Mouse (Mus musculus) midbrain, embryonic 10.5 days (tissue): ENCODE data around the gene Inhbb. TPM values are rescaled to one million over a fixed set of nuclear protein-coding genes. Genes with fewer than 3 reads are reported as not detected.

ENCODE experiments used
- DNase-seq: peaks from one replicate; pipeline ENCODE4 v3.0.0-alpha.2; 2017; ENCODE audit warnings: low spot score
- H3K27ac ChIP-seq: fragments of 300-500 bp; sonication (generic); replicated peaks from 2 replicates; pipeline ENCODE4 v1.5.1; 2016; ENCODE audit warnings: mild to moderate bottlenecking
- H3K27me3 ChIP-seq: fragments of 300-500 bp; sonication (generic); 2 replicates; pipeline ENCODE4 v1.6.1; 2016; ENCODE audit warnings: low read depth, mild to moderate bottlenecking; ENCODE audit not compliant: poor library complexity, severe bottlenecking
- H3K36me3 ChIP-seq: fragments of 300-500 bp; sonication (generic); 2 replicates; pipeline ENCODE4 v1.6.1; 2016; ENCODE audit warnings: mild to moderate bottlenecking, moderate library complexity
- H3K4me1 ChIP-seq: fragments of 300-500 bp; sonication (generic); 2 replicates; pipeline ENCODE4 v1.6.1; 2016
- H3K4me3 ChIP-seq: fragments of 300-500 bp; sonication (generic); 2 replicates; pipeline ENCODE4 v1.5.1; 2016; ENCODE audit warnings: mild to moderate bottlenecking, moderate library complexity
- H3K9me3 ChIP-seq: fragments of 300-500 bp; sonication (generic); replicated peaks from 2 replicates; pipeline ENCODE4 v1.6.1; 2016; ENCODE audit warnings: mild to moderate bottlenecking
- WGBS: fragments of 180-500 bp; shearing (Covaris S2); methylation state at CpG from one replicate; pipeline ENCODE4 v1.1.7; 2016; 5-methylcytosine and 5-hydroxymethylcytosine counted together
- polyA plus RNA-seq: library from polyadenylated mRNA; unstranded; fragments of >200 nt; fragmentation: Nextera tagmentation; extraction: Ambion mirVana; gene quantifications from 2 replicates; pipeline ENCODE4 v1.2.1, GENCODE M21; 2016

Gene Inhbb
- polyA plus RNA-seq, 1 experiment from 2014 or later, result 0.25 TPM

DNA sequence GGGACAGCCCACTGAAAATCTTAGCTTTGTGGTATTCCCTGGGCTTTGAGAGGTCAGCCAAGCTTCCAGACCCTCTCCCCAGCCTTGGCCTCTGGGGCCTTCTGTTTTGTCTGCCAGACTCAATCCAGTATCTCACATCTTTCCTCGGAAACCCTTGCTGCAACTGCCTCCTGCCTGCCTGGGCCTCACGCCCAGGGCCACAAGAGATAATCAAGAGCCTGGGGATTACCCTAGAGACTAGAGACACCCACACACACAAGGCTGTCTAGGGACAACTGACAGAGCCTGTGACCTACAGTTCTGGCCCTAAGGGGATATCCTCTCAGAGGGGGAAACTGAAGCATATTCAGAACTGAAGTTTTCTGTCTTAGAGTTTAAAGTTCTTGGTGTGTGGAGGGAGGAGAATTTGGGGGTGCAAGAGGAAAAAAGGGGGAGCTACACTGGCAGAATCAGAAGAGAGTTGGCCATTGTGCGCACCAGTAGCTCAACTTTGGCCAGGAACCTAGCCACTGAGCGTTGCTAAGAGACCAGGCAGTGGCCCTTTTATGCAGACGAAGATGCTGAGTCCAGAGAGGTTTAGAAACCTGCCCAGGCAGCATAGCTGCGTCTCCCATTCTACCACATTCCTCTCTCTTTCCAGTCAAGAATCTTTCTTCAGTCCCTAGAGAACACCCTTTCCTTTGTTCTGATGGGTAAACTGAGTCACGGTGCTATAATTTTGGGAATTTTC lies 32.1 kb downstream of the Inhbb start:
- H3K36me3 ChIP-seq, result no peaks in the 10 kb centered on the region
- WGBS, result 32% methylated on average over 7 of the region's 7 CpGs

DNA sequence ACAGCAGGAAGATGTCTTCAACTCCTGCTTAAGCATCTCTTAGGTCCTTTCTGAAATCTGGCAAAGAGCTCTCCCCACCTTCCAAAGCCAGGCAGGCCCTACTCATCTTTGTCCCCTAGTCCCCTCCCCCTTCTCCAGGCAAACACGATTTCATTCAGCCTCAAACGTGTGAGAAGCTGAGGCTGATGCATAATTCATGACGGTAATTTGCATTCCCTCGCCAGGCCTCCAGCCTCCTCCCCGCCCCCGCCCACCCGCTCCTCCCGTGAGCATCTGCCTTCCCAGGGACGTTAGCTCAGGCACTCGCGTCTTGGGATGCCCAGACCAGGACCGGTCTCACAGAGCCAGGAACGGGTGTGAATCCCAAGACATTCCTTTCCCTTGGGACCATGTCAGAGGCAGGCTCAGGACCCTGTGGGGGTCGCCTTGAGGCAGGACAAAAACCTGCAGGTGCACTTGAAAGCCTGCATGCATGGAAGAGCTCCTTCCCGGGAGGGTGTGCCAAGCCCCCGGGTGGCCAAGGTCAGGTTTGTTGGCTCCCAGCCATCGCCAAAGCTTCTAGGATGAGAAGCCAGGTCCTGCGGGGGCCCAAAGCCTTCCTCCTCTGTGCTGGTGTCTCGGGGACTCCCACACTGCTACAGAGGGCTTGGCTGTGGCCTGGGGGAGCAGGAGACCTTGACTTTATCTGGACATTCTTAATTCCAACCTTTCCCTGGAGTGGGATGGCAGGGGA lies 33.2 kb downstream of the Inhbb start:
- Histone ChIP-seq H3K9me3 (no peaks in the 10 kb centered on the region), H3K36me3 (no peaks in the 10 kb centered on the region), H3K4me1 (peaks cover 30% of the 10 kb centered on the region), H3K4me3 (peak overlapping the region; percentile 42), H3K27ac (peak overlapping the region; percentile 83), H3K27me3 (peaks cover 58% of the 10 kb centered on the region)
- 8% methylated on average over 19 of the region's 19 CpGs for WGBS
- DNase-seq, result peak; percentile 82

More for the DNA sequence above, 32.1 kb downstream of the Inhbb start:
- peak overlapping the region; percentile 83 for H3K27ac ChIP-seq
- H3K9me3 ChIP-seq, result no peaks in the 10 kb centered on the region
- DNase-seq, result peak; percentile 25
- H3K4me3 ChIP-seq, result no peak overlapping the region
- H3K27me3 ChIP-seq, result peaks cover 58% of the 10 kb centered on the region
- peaks cover 30% of the 10 kb centered on the region for H3K4me1 ChIP-seq

DNA sequence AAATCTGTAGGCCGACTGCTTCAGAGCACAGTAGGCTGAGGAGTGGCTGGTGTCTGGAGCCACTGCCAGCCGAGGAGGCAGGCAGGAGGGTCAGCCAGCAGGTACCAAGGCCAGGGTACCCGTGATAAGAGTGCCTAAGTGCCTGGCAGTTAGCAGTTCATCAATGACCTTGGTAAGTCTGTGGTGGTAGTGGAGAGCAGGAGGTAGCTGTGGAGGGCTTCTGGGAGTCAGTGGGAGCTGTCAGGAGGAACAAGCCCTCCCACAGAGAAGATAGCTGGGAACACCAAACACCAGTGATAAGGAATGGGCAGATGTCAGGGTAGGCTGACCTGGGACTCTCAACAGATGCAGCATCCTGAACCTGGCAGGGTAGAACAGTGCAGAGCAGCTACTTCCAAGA lies 35.7 kb downstream of the Inhbb start:
- Histone ChIP-seq H3K4me3 (no peak overlapping the region), H3K36me3 (no peaks in the 10 kb centered on the region), H3K27ac (peak overlapping the region; percentile 30; the same call in 1 of the 2 replicates), H3K9me3 (no peaks in the 10 kb centered on the region), H3K4me1 (peaks cover 28% of the 10 kb centered on the region), H3K27me3 (peaks cover 36% of the 10 kb centered on the region)
- 71% methylated on average over 3 of the region's 3 CpGs for WGBS
- DNase-seq, result no peak

DNA sequence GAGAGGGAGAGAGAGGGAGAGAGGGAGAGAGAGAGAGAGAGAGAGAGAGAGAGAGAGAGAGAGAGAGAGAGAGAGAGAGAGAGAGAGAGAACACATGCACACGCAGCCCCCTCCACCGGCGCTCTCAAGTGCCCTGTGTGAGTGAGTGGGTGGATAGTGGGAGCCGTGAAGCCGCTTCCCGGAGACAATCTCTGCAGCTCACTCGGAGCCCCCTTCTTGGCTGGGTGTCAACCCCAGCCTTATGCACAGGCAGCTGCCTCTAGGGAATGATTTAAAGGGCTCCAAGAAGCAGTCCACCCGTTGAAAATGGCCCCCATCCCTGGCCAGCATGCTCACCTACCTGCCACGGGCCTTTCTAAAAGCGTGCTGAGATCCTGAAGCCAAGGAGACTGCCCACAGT lies 38.1 kb downstream of the Inhbb start:
- Histone ChIP-seq H3K4me3 (no peak overlapping the region), H3K4me1 (peaks cover 5% of the 10 kb centered on the region), H3K27me3 (peaks cover 13% of the 10 kb centered on the region), H3K9me3 (no peaks in the 10 kb centered on the region), H3K27ac (no peak overlapping the region), H3K36me3 (no peaks in the 10 kb centered on the region)
- DNase-seq, result no peak
- 87% methylated on average over 10 of the region's 10 CpGs for WGBS

DNA sequence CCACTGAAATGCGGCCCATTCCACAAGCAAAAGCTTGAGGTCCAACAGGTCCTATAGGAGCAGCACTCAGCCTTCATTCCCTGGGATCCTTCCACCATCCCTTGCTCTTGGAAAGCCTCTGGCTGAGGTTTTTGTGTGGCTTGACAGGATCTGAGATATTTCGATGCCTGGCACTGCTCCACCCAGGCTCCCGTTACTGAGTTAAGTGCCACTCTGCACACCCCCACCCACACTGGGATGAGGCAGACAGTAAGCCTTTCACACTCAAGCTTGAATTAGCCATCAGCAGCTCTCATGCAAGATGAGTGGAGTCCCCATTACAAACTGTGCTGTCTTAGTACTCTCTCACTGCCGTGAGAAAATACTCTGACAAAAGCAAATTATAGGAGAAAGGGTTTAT lies 41.4 kb downstream of the Inhbb start:
- Histone ChIP-seq H3K4me1 (no peaks in the 10 kb centered on the region), H3K4me3 (no peak overlapping the region), H3K36me3 (no peaks in the 10 kb centered on the region), H3K27ac (no peak overlapping the region), H3K27me3 (0 out of 2 replicates have a peak, but pooled peaks cover 4% of the 10 kb centered on the region), H3K9me3 (no peaks in the 10 kb centered on the region)
- no peak for DNase-seq
- WGBS, result 93% methylated on average over 4 of the region's 4 CpGs

DNA sequence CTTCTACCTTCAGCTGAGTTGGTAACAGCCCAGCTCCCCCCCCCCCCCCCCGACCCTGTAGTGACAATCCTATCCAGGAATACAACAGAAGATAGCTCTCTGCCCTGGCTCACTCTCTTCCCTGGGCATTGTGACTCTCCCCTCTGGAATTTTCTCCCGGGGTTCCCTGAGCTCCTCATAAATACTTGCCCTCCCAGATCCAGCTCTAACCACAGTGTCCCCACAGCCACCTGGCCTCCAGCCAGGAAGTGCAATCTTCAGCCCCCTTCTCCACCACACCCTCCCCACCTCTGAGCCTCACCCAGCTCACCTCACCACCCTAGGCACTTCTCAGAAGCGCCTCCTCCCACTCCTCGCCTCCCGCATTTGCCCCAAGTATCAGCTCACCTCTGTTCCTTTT lies 46.7 kb downstream of the Inhbb start:
- WGBS, result 71% methylated on average over 5 of the region's 5 CpGs
- H3K27ac ChIP-seq, result no peak overlapping the region
- H3K36me3 ChIP-seq, result no peaks in the 10 kb centered on the region
- H3K4me3 ChIP-seq, result no peak overlapping the region
- H3K9me3 ChIP-seq, result no peaks in the 10 kb centered on the region
- H3K4me1 ChIP-seq, result peaks cover 5% of the 10 kb centered on the region; the same call in 1 of the 2 replicates
- H3K27me3 ChIP-seq, result no peaks in the 10 kb centered on the region
- DNase-seq, result no peak

DNA sequence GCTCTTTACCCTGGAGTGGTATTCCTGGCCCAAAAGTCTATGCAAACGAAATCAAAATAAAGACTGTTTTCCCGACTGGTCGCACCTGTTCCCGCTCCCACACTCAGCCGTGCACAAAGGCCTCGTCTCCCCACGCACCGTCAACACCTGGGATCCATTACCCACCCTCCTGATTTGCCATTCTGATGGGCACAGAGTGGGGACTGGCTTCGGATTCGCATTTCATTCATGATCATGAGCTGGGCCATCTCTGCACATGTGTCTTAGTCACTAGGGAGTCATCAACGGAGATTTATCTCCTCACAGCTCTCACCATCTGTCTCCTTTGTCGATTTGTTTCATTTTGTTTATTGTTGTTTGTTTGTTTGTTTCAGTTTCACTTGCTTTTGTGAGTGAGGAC lies 54.5 kb downstream of the Inhbb start:
- H3K27ac ChIP-seq, result no peak overlapping the region
- no peak overlapping the region for H3K4me3 ChIP-seq
- DNase-seq, result no peak
- no peaks in the 10 kb centered on the region for H3K9me3 ChIP-seq
- H3K4me1 ChIP-seq, result peaks cover 5% of the 10 kb centered on the region; the same call in 1 of the 2 replicates
- H3K36me3 ChIP-seq, result no peaks in the 10 kb centered on the region
- H3K27me3 ChIP-seq, result no peaks in the 10 kb centered on the region
- WGBS, result 86% methylated on average over 12 of the region's 12 CpGs

DNA sequence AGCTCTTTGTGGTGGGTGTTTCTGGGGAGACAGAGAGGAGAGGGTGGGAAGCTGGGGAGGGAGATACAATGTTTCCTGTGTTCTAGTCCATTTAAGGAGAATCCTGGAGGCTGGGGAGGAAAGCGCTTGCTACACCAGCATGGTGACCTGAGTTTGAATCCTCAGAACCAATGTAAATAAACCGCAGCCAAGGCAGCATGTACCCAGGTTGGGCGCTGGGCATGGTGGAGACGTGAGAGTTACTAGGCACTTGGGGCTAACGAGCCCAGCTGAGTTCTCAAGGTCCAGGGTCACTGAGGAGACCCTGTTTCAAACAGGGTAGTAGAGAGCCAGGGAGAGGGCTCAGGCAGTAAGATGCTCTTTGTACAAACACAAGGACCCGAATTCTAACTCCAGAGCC lies 55.7 kb downstream of the Inhbb start:
- 70% methylated on average over 6 of the region's 6 CpGs for WGBS
- H3K4me3 ChIP-seq, result no peak overlapping the region
- DNase-seq, result no peak
- no peak overlapping the region for H3K27ac ChIP-seq
- peaks cover 5% of the 10 kb centered on the region; the same call in 1 of the 2 replicates for H3K4me1 ChIP-seq
- H3K27me3 ChIP-seq, result no peaks in the 10 kb centered on the region
- H3K9me3 ChIP-seq, result peaks cover under 1% of the 10 kb centered on the region; the same call in 1 of the 2 replicates
- no peaks in the 10 kb centered on the region for H3K36me3 ChIP-seq

Other genes starting within 250 kb of the Inhbb start
- gene Ralb, start 82.5 kb upstream of the Inhbb start, polyA plus RNA-seq, result 89.2 and 93.2 TPM in 2 replicates
- gene Tmem185b, start 103.9 kb upstream of the Inhbb start, polyA plus RNA-seq, result 21.7 and 24.1 TPM in 2 replicates
- gene Epb41l5, start 226.8 kb upstream of the Inhbb start, polyA plus RNA-seq, result 58.9 and 60.2 TPM in 2 replicates